ENCODE assay signal across 9 mouse cellular contexts in the genomic region with DNA sequence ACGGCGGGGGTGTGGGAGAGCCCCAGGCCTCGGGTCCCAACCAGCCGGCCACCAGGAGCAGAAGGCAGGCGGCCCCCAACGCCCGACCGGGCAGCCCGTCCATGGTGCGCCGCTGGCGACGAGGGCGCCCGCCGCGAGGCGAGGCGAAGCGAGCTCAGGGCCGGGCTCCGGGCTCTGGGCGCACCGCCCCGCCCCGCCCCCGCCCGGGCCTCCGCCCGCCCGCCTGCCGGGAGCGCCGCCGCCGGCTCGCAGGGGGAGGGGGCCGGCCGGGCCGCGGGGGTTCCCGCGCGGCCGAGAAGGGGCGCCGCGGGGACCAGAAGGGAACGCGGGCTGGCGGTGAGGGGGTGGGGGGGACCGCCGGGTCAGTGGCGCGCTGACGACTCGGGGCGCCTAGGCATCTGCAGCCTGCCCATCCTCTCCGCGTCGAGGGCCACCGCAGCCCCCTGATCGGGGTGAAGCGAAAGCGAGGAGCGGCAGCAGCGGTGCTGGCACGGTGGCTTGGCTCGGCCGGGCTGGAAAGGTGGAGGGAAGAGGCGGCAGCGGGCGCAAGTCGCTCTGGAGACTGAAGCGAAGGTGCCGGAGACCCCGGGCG. TPM values are rescaled to one million over a fixed set of nuclear protein-coding genes. Genes with fewer than 3 reads are reported as not detected.
DNase-seq lines count a peak whose midpoint lies in the region; ATAC-seq and TF ChIP-seq lines count a peak whose summit lies in the region.
"Had no signal": no experiment of that assay in that cellular context is flagged by ENCODE, and none has a peak within 500 bp of the region (broad histone marks: within the 10 kb centered on the region; RNA-seq: fewer than 3 reads in every experiment).

No protein-coding gene starts in this region.

- 0% methylated on average over 43 of the region's 78 CpGs for WGBS in hindbrain, embryonic 13.5 days
- under 1% methylated on average over 52 of the region's 78 CpGs for WGBS in liver, embryonic 14.5 days (ENCODE audit: insufficient replicate concordance)
- WGBS in olfactory bulb, adult 2 months, result 1% methylated on average over 75 of the region's 78 CpGs

- peak overlapping the region; percentile 62 for H3K4me3 ChIP-seq in embryonic fibroblast, embryonic 13.5 days (ENCODE audit: insufficient read depth, low read length)
- peak overlapping the region; percentile 65 for H3K4me3 ChIP-seq in hindbrain, embryonic 13.5 days
- H3K4me3 ChIP-seq in liver, embryonic 14.5 days (ENCODE audit: insufficient read depth in 1 of 2, low read depth in 2 of 2, low read length in 2 of 2), result peak overlapping the region; percentile 28 to 47
- H3K4me3 ChIP-seq in olfactory bulb, adult 2 months (ENCODE audit: insufficient read depth, low read depth, low read length), result peak overlapping the region; percentile 53

- DNase-seq in gastrocnemius, postnatal 10 days, result peak; percentile 47
- no peak for DNase-seq in gastrocnemius, adult 8-10 months (ENCODE audit: low spot score in 2 of 2)
- peak; percentile 32 for DNase-seq in Muller cell, postnatal 12 days (ENCODE audit: inconsistent ontology term)
- no peak for DNase-seq in liver, embryonic 14.5 days (ENCODE audit: low read depth in 3 of 3, low spot score in 3 of 3)

- no peak for TF ChIP-seq EP300 in liver, embryonic 14.5 days (IDR thresholded peaks at IDR 0.05; ENCODE audit: low read depth)

- H3K9ac ChIP-seq in hindbrain, embryonic 13.5 days, result peak overlapping the region; percentile 78
- H3K9ac ChIP-seq in liver, embryonic 14.5 days (replicated peaks), result no peak overlapping the region

- no peaks in the 10 kb centered on the region for H3K36me3 ChIP-seq in hindbrain, embryonic 13.5 days
- H3K36me3 ChIP-seq in liver, embryonic 14.5 days (replicated peaks; ENCODE audit: control insufficient read depth, insufficient read depth, low read depth), result no peaks in the 10 kb centered on the region

- H3K4me1 ChIP-seq in embryonic fibroblast, embryonic 13.5 days (ENCODE audit: control insufficient read depth, insufficient read depth, low read length), result no peaks in the 10 kb centered on the region
- peaks cover 70% of the 10 kb centered on the region for H3K4me1 ChIP-seq in hindbrain, embryonic 13.5 days (replicated peaks)
- no peaks in the 10 kb centered on the region for H3K4me1 ChIP-seq in liver, embryonic 14.5 days (replicated peaks; ENCODE audit: control insufficient read depth in 2 of 2, insufficient read depth in 2 of 2, low read length in 1 of 2)
- H3K4me1 ChIP-seq in olfactory bulb, adult 2 months (ENCODE audit: control insufficient read depth, insufficient read depth, low read length), result peaks cover 13% of the 10 kb centered on the region

- H3K4me2 ChIP-seq in hindbrain, embryonic 13.5 days, result peak overlapping the region; percentile 92
- H3K4me2 ChIP-seq in liver, embryonic 14.5 days (ENCODE audit: low read depth), result peak overlapping the region; percentile 64

- peaks cover 90% of the 10 kb centered on the region for H3K27me3 ChIP-seq in hindbrain, embryonic 13.5 days
- H3K27me3 ChIP-seq in liver, embryonic 14.5 days (ENCODE audit: control insufficient read depth, insufficient read depth, low read length), result peaks cover 56% of the 10 kb centered on the region

- ATAC-seq in hindbrain, embryonic 13.5 days (ENCODE audit: low FRiP score), result 0 out of 2 replicates have a peak, but pooled peaks have one; percentile 21
- peak; percentile 34; the same call in 1 of the 2 replicates for ATAC-seq in liver, embryonic 14.5 days (ENCODE audit: insufficient read depth)
- no peak for ATAC-seq in granulocyte monocyte progenitor cell, adult 5-6 weeks (replicated peaks; ENCODE audit: poor library complexity, severe bottlenecking)

- no peak for TF ChIP-seq CTCF in embryonic fibroblast, embryonic 13.5 days (IDR thresholded peaks at IDR 0.05; ENCODE audit: borderline replicate concordance, insufficient read depth, low read length)
- no peak for TF ChIP-seq CTCF in liver, embryonic 14.5 days (IDR thresholded peaks at IDR 0.05; ENCODE audit: low read depth)
- TF ChIP-seq CTCF in olfactory bulb, adult 2 months (IDR thresholded peaks at IDR 0.05; ENCODE audit: insufficient read depth, low read depth, low read length), result no peak

- H3K27ac ChIP-seq in embryonic fibroblast, embryonic 13.5 days (ENCODE audit: insufficient read depth, low read length), result peak overlapping the region; percentile 51; the same call in 1 of the 2 replicates
- H3K27ac ChIP-seq in hindbrain, embryonic 13.5 days, result peak overlapping the region; percentile 76
- no peak overlapping the region for H3K27ac ChIP-seq in liver, embryonic 14.5 days
- no peak overlapping the region for H3K27ac ChIP-seq in olfactory bulb, adult 2 months (ENCODE audit: insufficient read depth, low read depth, low read length)

- no peak; the same call in 1 of the 2 replicates for TF ChIP-seq POLR2A in embryonic fibroblast, embryonic 13.5 days (IDR thresholded peaks at IDR 0.05; ENCODE audit: low read depth, low read length)
- no peak for TF ChIP-seq POLR2A in olfactory bulb, adult 2 months (IDR thresholded peaks at IDR 0.05; ENCODE audit: insufficient read depth, low read depth, low read length)

- H3K9me3 ChIP-seq in hindbrain, embryonic 13.5 days, result no peaks in the 10 kb centered on the region
- H3K9me3 ChIP-seq in liver, embryonic 14.5 days (ENCODE audit: control insufficient read depth, low read length), result no peaks in the 10 kb centered on the region

RNA-seq across cellular contexts. Expression of a gene that starts 1.0 kb away (rescaled TPM):
- under 1 TPM; 0.42 to 0.72 TPM for total RNA-seq in gastrocnemius, postnatal 10 days (2021)
- total RNA-seq in gastrocnemius, adult 8-10 months (2022), result 1 to 10 TPM in 1 of 4 experiments, under 1 TPM in 3; 0.39 to 1.3 (median 0.67) TPM
- polyA plus RNA-seq in embryonic fibroblast, embryonic 13.5 days (2011; ENCODE audit: insufficient read length, low read depth, missing spikeins), result 25.1 and 55.3 TPM in 2 replicates
- 2.2 and 2.7 TPM in 2 replicates for polyA plus RNA-seq in hindbrain, embryonic 13.5 days (2015; fragmentation: Nextera tagmentation; extraction: Ambion mirVana)
- 0.08 and 0.09 TPM in 2 replicates for polyA plus RNA-seq in liver, embryonic 14.5 days (2012; rRNA removed)
- polyA plus RNA-seq in liver, embryonic 14.5 days (2014; fragmentation: Nextera tagmentation; extraction: Ambion mirVana), result 0.03 TPM in 2 replicates
- not detected in 2 replicates for polyA plus RNA-seq in olfactory bulb, adult 2 months (2012; ENCODE audit: insufficient read depth, insufficient read length, low replicate concordance, missing spikeins)
- not detected in 2 replicates for total RNA-seq in granulocyte monocyte progenitor cell, adult 5-6 weeks (2014; fragmentation: Nextera tagmentation)
- not detected in 2 replicates for total RNA-seq in granulocyte monocyte progenitor cell, adult 5-6 weeks (2017)
- total RNA-seq: hematopoietic stem cell, adult 5-6 weeks had no signal

Comparison
In these comparisons a context has a peak if more than half of its experiments do, and no peak if none do; other contexts are left out.
1. DNase-seq: peak in gastrocnemius, postnatal 10 days (single experiment) and Muller cell, postnatal 12 days (single experiment); none in gastrocnemius, adult 8-10 months (0 of 2) and liver, embryonic 14.5 days (0 of 3).
2. H3K27ac ChIP-seq: peak in embryonic fibroblast, embryonic 13.5 days (single experiment) and hindbrain, embryonic 13.5 days (single experiment); none in liver, embryonic 14.5 days (single experiment) and olfactory bulb, adult 2 months (single experiment).
3. Peak in every context shown above with its lines, with median percentiles within 50 percentile points of each other: H3K4me3 ChIP-seq.